Mouse (Mus musculus): Measurements from ENCODE around the gene Catsper3.

Gene Catsper3

DNA sequence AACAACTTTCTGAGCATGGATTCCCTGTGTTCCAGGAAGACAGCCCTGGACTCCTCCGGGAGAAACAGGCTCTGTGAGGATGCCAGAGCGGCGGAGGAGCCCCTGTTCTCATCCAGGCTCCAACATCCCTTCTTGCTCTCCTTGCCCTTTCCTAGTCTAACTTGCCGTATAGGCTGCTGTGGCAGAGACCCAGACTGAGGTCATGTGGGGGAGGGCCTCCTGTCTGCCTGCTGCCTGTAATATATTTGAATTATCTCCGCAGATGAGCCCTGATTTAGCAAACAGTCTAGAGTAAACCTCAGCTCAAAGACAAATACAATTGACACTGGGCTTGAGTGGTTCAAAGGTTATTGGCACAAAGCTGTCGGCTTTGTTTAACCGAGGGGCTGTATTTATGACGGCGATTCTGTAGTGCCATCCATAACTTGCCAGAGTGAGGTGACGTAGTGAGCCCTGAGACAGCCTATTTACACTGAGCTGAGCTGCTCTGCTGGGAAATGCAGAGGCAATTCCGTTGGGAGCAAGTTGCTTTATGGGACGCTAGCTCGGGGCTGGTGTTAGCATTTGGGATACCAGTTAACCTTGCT lies 64.3 kb downstream of the Catsper3 start:
- no peak for DNase-seq (ENCODE audit: extremely low read depth, insufficient read length, low spot score)

- DNase-seq (ENCODE audit: extremely low read depth, insufficient read length, low spot score), result no peak
Measured at GRCm38 (mm10) chr13:55850726-55851125, 66.4 kb downstream of the Catsper3 start.

- DNase-seq (ENCODE audit: extremely low read depth, insufficient read length, low spot score), result no peak
Measured at GRCm38 (mm10) chr13:55852205-55852604, 67.8 kb downstream of the Catsper3 start.

- DNase-seq (ENCODE audit: extremely low read depth, insufficient read length, low spot score), result no peak
Measured at GRCm38 (mm10) chr13:55855793-55856192, 71.4 kb downstream of the Catsper3 start.

DNA sequence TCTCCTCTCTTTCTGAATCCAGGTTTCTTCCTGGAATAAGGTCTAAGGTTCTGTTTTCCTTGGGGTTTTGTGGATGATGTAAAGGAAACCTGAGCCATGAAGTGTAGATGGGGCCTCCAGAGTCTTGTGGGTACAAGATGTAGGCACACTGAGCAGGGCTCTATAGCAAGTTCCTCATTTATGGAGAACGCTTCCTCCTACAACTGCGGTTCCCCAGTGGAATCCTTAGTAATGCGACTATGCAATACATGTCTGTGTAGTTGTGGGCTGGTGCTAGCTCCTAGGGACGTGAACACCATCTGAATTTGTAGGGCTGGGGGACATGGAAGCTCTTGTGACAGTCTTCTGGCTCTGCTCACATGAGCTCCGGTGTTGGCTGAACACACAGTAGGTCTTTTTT lies 74.1 kb downstream of the Catsper3 start:
- no peak for DNase-seq (ENCODE audit: extremely low read depth, insufficient read length, low spot score)
